Mouse (Mus musculus) stomach, postnatal 0 days (tissue): ENCODE data around the gene Kirrel3.

Source experiments
- CTCF ChIP-seq: IDR thresholded peaks from 2 replicates; pipeline ENCODE4 v1.5.1; 2016; ENCODE audit warnings: antibody characterized with exemption, low read depth, mild to moderate bottlenecking, moderate library complexity
- EP300 ChIP-seq: optimal IDR thresholded peaks from 2 replicates; pipeline ENCODE3; 2016; ENCODE audit warnings: antibody characterized with exemption

- TF ChIP-seq EP300, result no peak
- TF ChIP-seq CTCF, result no peak
Observed at GRCm38 (mm10) chr9:34797688-34798339, 312.1 kb downstream of the Kirrel3 start.
